Mouse (Mus musculus) stomach, postnatal 0 days (tissue): ENCODE results near the gene Ropn1l. TPM values are rescaled to one million over a fixed set of nuclear protein-coding genes. Genes with fewer than 3 reads are reported as not detected.

ENCODE experiments used
- ATAC-seq: fragments of 200-750 bp; cut with Nextera tagmentation; 2 replicates; pipeline ENCODE4 v1.8.0; 2017; ENCODE audit not compliant: low FRiP score, low TSS enrichment
- DNase-seq: peaks from one replicate; pipeline ENCODE4 v3.0.0-alpha.2; 2016; ENCODE audit warnings: low spot score
- H3K27ac ChIP-seq: fragments of 300-500 bp; sonication (generic); replicated peaks from 2 replicates; pipeline ENCODE4 v1.5.1; 2014; ENCODE audit warnings: mild to moderate bottlenecking, control low read depth
- H3K27me3 ChIP-seq: fragments of 300-500 bp; sonication (generic); 2 replicates; pipeline ENCODE4 v1.6.1; 2014; ENCODE audit warnings: low read length; ENCODE audit not compliant: control insufficient read depth, insufficient read depth
- H3K36me3 ChIP-seq: fragments of 300-500 bp; sonication (generic); 2 replicates; pipeline ENCODE4 v1.6.1; 2014; ENCODE audit warnings: low read length, mixed read lengths; ENCODE audit not compliant: control insufficient read depth, insufficient read depth
- H3K4me1 ChIP-seq: fragments of 300-500 bp; sonication (generic); replicated peaks from 2 replicates; pipeline ENCODE4 v1.6.1; 2014; ENCODE audit warnings: antibody characterized with exemption; ENCODE audit not compliant: control insufficient read depth, insufficient read depth
- H3K4me2 ChIP-seq: fragments of 300-500 bp; sonication (generic); replicated peaks from 2 replicates; pipeline ENCODE4 v1.6.1; 2014; ENCODE audit warnings: low read depth, mild to moderate bottlenecking, control low read depth, moderate library complexity
- H3K4me3 ChIP-seq: fragments of 300-500 bp; sonication (generic); 2 replicates; pipeline ENCODE4 v1.5.1; 2014; ENCODE audit warnings: low read depth, low read length, control low read depth
- H3K9ac ChIP-seq: fragments of 300-500 bp; sonication (generic); 2 replicates; pipeline ENCODE4 v1.6.1; 2014; ENCODE audit warnings: mild to moderate bottlenecking, low read length, control low read depth, mixed read lengths
- H3K9me3 ChIP-seq: fragments of 300-500 bp; sonication (generic); 2 replicates; pipeline ENCODE4 v1.6.1; 2016; ENCODE audit warnings: low read length; ENCODE audit not compliant: control insufficient read depth
- CTCF ChIP-seq: IDR thresholded peaks from 2 replicates; pipeline ENCODE4 v1.5.1; 2016; ENCODE audit warnings: antibody characterized with exemption, low read depth, mild to moderate bottlenecking, moderate library complexity
- EP300 ChIP-seq: optimal IDR thresholded peaks from 2 replicates; pipeline ENCODE3; 2016; ENCODE audit warnings: antibody characterized with exemption
- WGBS: fragments of 180-500 bp; shearing (Covaris S2); extraction: QIAGEN DNeasy Blood & Tissue Kit; methylation state at CpG from one replicate; pipeline ENCODE4 v1.1.7; 2014; 5-methylcytosine and 5-hydroxymethylcytosine counted together
- polyA plus RNA-seq: library from polyadenylated mRNA; unstranded; fragments of >200 nt; fragmentation: Nextera tagmentation; extraction: Ambion mirVana; gene quantifications from 2 replicates; pipeline ENCODE4 v1.2.1, GENCODE M21; 2015

Ropn1l gene
- polyA plus RNA-seq, 1 experiment from 2014 or later: 1.8 TPM

DNA sequence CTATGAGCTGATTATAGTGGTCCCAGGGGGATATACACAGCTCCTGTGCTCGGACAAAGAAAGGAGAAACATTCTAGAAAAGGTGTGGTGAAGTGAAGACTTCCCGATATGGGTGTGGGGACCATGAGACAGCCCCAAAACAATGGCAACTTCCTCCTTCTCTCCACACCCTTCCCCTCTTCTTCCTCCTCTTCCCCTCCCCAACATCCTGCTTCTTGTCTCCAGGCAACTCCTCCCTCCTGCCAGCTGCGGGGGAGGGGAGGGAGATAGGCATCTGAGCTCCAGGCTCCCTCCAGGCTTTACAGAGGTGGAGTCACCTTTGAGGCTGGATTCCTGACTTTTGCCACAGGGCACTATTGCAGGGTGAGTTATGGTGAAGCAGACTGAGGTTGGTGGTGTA is 40.6 kb downstream of the Ropn1l start:
- TF ChIP-seq EP300 (no peak), CTCF (no peak)
- Histone ChIP-seq H3K36me3 (no peaks in the 10 kb centered on the region), H3K27me3 (no peaks in the 10 kb centered on the region), H3K4me1 (no peaks in the 10 kb centered on the region), H3K4me2 (no peak overlapping the region), H3K9me3 (no peaks in the 10 kb centered on the region), H3K9ac (no peak overlapping the region), H3K27ac (no peak overlapping the region), H3K4me3 (no peak overlapping the region)
- ATAC-seq (no peak), DNase-seq (no peak)
- WGBS: 32% methylated on average over 3 of the region's 3 CpGs

DNA sequence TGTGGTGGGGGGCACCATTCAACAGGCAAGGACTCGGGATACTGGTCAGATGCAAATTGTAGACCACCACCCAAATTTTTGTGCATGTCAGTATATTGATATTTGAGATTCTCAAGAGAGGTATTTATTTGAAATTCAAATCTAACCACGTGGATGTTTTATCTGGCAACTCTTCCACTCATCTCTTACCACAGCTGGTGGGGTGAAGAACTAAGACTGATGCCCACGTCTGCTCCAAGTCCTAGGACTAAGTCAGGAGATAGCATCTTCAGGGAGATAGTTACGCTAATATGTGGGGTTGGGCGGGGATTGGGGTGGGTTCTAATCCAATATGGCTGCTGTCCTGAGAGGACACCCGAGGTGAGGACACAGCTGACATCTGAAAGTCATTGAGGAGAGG is 41.1 kb downstream of the Ropn1l start:
- no peak for ATAC-seq
- no peaks in the 10 kb centered on the region for H3K27me3 ChIP-seq
- H3K4me1 ChIP-seq: no peaks in the 10 kb centered on the region
- TF ChIP-seq EP300 (no peak), CTCF (no peak)
- WGBS: 75% methylated on average over 6 of the region's 6 CpGs
- H3K27ac ChIP-seq: no peak overlapping the region
- no peak overlapping the region for H3K4me3 ChIP-seq
- H3K9me3 ChIP-seq: no peaks in the 10 kb centered on the region
- no peak for DNase-seq
- no peak overlapping the region for H3K9ac ChIP-seq
- H3K4me2 ChIP-seq: no peak overlapping the region
- H3K36me3 ChIP-seq: no peaks in the 10 kb centered on the region

DNA sequence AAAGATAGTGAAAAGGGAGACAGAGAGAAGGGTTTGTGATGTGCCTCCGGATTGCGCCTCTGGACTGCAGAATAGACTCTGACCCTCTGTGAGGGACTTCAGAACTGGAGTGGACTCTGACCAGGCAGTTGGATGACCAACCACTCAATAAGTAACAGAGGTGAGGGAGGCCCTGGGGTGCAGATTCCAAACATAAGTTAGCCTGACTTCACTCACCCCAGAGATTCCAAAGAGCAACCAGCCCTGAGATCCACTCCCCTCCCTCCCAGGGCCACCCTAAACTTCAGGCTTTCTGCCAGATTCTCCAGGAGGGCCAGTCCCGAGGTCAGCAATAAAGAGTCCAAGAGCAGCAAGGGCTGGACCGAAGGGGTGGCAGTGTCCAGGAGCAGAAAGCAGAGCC is 46.0 kb downstream of the Ropn1l start:
- H3K4me1 ChIP-seq: no peaks in the 10 kb centered on the region
- no peak for ATAC-seq
- WGBS: 63% methylated on average over 4 of the region's 4 CpGs

DNA sequence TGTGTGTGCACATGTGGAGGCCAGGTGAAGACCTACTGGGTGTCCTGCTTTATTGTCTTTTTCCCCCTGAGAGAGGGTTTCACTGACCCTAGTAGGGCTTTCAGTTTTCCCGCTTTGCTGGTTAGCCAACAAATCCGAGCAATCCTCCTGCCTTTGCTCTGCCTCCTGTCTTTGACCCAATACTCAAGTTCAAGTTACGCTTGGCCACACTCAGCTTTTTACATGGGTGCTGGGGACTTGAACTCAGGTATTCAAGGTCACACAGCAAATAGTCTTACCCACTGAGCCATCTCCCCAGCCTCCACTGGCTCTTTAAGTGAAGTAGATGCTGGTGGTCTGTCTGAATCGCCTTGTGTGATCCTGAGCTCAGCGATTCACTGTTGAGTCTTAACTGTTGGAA is 46.7 kb downstream of the Ropn1l start:
- Histone ChIP-seq H3K4me3 (no peak overlapping the region), H3K27ac (no peak overlapping the region), H3K4me2 (no peak overlapping the region), H3K36me3 (no peaks in the 10 kb centered on the region), H3K9me3 (no peaks in the 10 kb centered on the region), H3K27me3 (no peaks in the 10 kb centered on the region), H3K9ac (no peak overlapping the region), H3K4me1 (no peaks in the 10 kb centered on the region)
- 69% methylated on average over 5 of the region's 5 CpGs for WGBS
- ATAC-seq: no peak
- no peak for DNase-seq
- TF ChIP-seq CTCF: no peak
- no peak for TF ChIP-seq EP300

More for the DNA sequence above, 46.0 kb downstream of the Ropn1l start:
- H3K36me3 ChIP-seq: no peaks in the 10 kb centered on the region
- TF ChIP-seq CTCF: no peak
- no peak for TF ChIP-seq EP300
- no peak for DNase-seq
- no peak overlapping the region for H3K4me2 ChIP-seq
- no peak overlapping the region for H3K9ac ChIP-seq
- H3K27me3 ChIP-seq: no peaks in the 10 kb centered on the region
- no peak overlapping the region for H3K4me3 ChIP-seq
- no peak overlapping the region for H3K27ac ChIP-seq
- no peaks in the 10 kb centered on the region for H3K9me3 ChIP-seq

DNA sequence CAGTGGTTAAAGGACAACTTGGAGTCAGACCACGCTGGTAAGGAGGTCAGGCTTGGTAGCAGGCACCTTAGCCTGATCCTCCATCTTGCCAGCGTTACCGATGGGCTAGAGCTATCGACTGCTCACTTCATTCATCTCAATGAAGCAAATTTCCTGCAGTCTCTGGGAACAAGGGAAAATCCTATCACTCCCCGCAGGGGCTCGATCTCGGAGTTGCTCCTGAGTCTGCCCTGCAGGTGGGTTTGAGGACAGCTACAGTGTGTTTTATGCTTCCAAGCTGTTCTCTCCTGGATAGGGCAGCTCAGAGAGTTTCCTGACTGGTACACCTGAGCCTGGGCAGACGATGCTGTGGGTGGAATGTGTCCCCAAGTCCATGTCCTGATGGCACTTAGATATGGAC is 49.2 kb downstream of the Ropn1l start:
- H3K27me3 ChIP-seq: no peaks in the 10 kb centered on the region
- WGBS: 82% methylated on average over 8 of the region's 8 CpGs
- H3K9me3 ChIP-seq: no peaks in the 10 kb centered on the region
- H3K4me3 ChIP-seq: no peak overlapping the region
- no peak overlapping the region for H3K27ac ChIP-seq
- H3K36me3 ChIP-seq: no peaks in the 10 kb centered on the region
- TF ChIP-seq EP300 (no peak), CTCF (no peak)
- DNase-seq (no peak), ATAC-seq (no peak)
- H3K4me2 ChIP-seq: no peak overlapping the region
- H3K4me1 ChIP-seq: no peaks in the 10 kb centered on the region
- H3K9ac ChIP-seq: no peak overlapping the region

DNA sequence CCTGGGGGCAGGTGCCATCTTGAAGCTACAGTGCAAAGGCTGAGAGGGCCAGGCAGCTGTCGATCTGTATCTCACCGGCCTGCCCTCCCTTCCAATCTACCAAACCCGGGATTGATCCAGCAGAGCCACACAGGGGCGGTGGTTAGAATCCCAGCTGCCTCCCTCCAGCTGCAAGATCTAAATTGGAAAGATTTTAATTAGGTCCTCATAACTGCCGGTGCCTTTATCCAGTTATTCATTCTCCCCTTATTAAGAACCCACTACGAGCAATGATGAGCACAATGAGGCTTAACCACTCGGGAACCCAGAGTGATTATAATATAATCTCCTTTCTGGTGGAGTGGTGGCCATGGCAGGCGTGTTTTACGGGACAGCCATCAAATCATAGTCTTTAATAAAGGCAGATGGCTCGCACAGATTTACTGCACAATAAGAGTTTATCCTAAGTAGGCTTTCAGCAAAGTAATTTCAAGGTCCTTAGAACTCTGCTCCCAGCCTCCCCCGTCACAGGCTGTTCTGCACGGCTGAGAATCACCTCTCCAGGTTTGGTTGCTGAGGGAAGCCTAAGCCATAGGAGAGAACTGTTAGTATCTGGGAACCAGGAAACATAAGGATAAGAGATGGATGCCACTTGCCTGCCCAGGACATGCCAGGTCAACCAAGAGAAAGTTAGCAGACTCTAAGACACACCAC is 51.2 kb downstream of the Ropn1l start:
- H3K27ac ChIP-seq: no peak overlapping the region
- H3K27me3 ChIP-seq: no peaks in the 10 kb centered on the region
- no peak for TF ChIP-seq EP300
- TF ChIP-seq CTCF: no peak
- 85% methylated on average over 12 of the region's 12 CpGs for WGBS
- no peaks in the 10 kb centered on the region for H3K9me3 ChIP-seq
- H3K36me3 ChIP-seq: no peaks in the 10 kb centered on the region
- H3K4me2 ChIP-seq: no peak overlapping the region
- no peak overlapping the region for H3K4me3 ChIP-seq
- no peaks in the 10 kb centered on the region for H3K4me1 ChIP-seq
- ATAC-seq (no peak), DNase-seq (no peak)
- H3K9ac ChIP-seq: no peak overlapping the region
